Mouse (Mus musculus) MEL-GATA-1-ER (cell line): ENCODE results near the gene Cul7.

Experiments used
- DNase-seq: peaks from one replicate; pipeline ENCODE4 v3.0.0-alpha.2; 2012; ENCODE audit warnings: low read depth; ENCODE audit errors: extremely low read depth

Cul7 gene

DNA sequence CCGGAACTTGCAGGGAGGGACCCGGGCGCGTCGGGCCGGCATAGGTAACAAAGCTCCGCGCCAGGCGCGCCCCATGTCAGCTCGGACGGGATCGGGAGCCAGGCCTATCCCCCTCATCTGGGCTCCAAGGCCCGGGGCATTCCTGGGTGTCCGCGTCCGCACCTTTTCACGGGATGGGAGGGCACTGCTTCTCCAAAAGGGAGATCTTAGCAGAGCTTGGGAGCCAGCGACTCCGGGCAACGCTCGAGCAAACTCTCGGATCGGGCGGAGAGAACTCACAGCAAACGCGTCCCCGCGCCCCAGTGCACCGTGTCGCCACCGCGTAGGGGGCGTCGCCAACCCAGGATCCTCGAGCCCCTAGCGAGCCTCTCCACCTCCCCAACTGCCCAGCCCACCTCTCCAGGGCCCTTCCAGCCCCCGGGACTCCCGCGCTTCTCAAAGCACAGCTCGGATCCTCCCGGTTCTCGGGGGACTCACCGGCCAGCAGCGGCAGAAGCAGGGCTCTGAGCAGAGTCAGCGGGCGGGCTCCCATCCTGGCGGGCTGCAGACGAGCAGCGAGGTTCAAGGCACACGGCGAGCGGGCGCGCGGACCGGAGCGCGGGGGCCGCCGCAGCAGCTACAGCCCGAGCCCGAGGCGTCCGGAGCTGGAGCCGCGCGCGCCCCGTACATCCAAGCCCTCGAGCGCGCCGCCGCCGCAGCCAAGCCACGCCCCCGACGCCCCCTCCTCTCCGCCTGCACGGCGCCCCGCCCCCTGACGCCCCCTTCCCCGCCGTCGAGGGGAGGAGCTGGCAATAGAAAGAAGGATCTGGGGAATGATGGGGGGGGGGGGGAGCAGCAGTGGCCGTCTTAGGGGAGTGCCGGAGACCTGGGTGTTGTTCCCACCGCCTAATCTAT, 21.1 kb upstream of the Cul7 start, which contains the start of gene Ptk7:
Ptk7 (minus strand) TSS at position 714 of the 894 bp plus-strand sequence.
- DNase-seq, result no peak

DNA sequence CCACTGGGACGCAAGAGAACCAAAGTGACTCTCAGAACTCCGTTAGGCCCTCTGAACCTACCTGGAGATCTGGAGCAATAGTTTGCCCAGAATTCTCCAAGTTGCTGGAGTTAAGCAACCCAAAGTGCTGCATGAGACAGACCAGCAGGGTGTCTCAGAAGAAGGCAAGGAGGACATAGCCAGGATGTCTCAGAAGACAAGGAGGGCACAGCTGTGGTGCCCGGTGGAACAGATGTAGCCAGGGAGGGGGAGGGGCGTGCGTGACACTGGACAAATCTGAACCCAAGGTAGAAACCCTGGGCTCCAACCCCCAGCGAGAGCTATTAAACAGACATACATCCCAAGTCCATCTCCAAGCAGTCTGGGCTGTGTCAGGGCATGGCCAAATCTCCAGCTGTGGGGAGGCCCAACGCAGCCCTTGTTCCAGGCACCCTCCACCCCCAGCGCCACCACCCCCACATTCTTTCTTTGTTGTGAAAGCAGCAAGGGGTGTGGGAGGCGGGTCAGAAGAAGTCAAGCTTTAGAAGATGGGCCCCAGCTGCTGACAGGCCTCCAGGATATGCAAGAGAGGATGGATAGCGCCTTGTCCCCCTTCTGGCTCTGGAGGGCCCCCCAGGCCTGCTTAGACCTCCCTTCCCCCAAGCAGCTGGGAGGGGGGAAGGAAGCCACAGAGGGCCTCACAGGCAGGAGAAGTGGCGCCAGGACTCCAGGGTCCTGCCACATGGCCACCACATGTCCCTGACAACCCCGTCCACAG, 20.3 kb upstream of the Cul7 start:
- no peak for DNase-seq

DNA sequence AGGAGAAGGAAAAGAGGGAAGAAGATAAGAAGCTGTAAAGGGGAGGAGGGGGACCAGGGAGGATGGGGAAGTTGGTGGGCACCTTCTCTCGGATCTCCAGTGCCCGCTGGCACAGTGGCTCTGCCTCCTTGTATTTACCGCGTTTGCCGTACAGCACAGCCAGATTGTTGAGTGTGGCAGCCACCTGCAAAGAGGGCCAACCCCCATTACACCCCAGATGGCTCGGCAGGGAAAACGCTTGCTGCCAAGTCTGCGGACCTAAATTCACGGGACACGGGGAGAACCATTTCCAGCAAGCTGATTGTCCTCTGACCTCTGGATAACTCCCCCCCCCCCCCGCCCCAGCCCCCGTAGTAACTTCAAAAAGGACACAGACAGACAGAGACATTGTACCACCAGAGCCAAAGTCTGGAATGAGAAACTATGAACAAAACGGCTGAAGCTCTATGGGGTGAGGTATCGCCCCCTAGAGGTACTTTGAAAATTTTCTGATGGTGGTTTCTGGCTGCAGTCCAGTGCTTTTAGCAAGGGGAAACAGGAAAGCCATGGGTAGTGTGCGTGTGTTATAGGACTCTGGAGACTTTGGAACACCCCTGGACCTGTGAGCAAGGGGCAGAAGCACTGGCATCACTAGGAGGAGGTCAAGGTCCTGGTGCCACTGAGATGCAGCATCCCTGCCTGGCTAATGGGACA, 13.2 kb upstream of the Cul7 start:
- peak; percentile 62 for DNase-seq

DNA sequence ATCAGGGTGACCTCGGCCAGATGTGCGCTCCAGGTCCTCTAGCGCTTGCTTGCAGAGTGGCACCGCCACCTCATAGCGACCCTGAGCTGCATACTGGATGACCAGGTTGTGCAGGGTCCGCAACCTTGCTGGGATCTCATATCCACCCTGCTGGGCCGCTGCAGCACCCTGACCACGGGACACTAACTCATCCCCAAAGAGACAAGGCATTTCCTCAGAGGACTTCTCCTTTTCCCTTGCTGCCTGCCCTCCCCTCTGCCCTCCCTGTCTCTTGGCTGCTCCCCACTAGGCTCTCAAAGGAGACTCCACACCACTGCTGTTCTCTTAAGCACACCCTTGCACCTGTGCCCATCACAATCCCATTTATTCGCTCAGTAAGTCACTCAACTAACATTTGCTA, 10.2 kb upstream of the Cul7 start:
- no peak for DNase-seq

DNA sequence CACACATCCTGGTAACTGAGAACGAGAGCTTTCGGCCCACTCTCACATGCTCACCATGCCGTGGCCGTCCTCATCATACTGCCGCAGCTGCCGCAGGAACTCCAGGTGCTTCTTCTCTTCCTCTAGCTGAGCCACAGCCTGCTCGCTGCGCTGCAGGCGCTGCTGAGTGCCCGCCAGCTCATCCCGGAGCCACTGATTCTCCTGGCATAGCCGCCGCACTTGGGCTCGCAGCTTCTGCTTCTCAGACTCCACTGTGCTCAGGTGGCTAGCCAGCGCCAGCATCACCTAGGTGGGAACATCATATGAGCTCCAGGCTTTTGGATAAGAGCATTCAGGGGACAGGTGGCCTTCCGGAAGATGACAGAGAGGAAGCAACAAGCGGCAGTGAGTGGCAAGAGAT, 8.1 kb upstream of the Cul7 start:
- no peak for DNase-seq

DNA sequence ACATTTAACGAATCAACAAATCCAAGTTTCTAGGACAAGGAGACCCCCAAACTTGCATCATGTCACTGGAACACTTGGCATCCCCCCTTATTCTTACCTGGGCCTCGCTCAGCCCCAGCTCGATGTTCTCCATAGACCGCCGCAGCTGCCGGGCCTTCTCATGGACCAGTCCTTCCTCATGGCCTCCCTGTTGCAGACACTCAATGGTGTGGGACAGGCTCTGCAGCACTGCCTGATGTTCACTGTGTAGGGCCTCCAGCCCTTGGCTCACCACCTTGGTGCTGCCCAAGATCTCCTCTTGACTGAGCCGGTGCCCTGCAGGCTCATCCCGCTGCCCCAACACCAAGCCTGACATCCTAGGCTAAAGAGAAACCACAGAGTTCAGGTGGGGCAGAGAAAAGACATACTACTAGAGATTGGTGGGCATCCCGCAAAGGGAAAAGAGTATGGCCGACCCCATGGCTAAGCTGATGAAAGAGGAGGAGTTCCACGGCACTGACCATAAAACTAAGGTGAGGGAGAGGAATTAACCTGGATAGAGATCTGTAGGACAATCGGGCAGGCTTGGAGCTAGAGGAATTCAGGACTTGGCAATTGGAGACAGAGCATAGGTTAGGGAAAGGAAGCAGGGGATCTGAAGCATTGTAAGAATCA, 5.9 kb upstream of the Cul7 start:
- DNase-seq, result no peak

DNA sequence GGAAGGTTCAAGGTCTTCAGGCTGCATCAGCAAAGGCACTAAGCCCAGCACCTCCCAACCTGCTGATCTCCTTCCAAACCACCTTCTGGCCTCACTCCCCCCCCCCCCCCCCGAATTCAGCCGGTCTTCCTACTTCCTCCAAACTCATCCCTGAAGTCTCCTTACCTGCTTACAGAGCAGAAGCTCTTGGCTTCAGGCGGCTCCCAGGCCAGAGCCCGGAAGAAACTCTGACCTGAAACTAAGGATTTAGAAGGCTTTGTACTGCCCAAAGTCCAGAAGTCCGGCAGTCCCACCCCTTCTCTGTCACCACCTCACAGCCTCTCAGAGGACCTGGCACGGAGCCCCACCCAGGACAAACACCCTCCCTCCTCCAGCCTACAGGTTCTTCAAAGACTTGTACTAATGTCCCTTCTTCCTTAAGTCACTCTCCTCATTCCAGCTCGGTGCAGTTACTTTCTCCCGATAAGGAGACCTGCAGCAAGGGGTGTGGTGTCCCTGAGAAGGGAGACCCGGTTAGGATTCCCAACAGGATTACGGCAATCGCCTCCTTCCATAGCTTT, 5.1 kb upstream of the Cul7 start:
- DNase-seq, result peak; percentile 13

DNA sequence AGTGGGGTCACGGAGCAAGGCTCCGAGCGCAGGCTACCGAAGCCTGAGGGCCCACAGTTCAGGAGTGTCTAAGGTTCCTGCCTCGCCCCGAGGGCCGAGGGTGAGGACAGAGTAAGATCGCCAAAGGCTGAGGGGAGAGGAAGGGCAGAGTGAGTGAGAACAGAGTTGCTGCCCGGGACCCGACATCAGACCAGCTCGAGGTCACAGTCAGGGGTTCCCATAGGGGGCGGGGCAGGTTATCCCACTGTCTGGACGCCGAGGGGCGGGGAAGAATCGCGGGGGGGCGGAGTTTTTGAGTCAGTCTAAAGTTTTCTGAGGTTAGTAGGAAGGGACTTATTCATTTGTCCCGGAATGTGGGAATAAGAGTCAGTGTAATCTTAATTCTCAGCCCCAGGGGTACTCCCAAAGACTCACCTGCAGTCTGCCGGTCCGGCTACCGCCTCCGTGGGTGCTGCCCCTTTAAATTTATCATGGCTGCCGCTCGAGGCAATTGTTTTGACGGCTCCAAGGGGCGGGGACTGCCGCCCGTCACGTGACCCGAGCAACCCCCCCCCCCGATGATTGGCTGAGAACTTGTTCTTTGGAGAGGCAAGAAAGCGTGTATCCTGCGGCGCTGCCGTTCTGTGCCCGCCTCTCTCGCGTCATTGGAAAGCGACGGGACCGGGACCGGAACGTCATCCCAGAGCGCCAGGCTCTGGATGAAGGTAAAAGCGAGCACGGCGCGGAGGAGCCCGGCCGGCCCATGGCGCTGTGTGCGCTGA, 4.4 kb upstream of the Cul7 start, which contains the start of the genes Klc4 and Mrpl2:
Klc4 (minus strand) TSS at position 462 of the 761 bp plus-strand sequence.
Mrpl2 (plus strand) TSS at position 669 of the 761 bp plus-strand sequence.
- peak; percentile 95 for DNase-seq

DNA sequence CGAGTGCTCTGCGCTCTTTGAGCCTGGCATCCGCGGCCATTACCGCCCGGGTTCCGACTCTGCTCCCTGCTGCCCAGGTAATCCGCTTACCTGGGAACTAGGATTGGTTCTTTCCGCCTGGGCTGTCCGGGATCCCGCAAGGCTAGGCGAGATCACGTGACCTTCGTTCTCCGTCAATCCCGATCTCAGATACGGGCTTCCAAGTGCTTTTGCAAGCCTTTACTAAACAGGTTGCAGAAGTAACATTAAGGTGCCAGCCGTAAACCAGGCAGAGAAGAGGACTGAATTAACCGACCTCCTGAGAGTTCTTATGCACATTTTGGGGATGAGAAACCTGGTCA, 3.8 kb upstream of the Cul7 start:
- peak; percentile 75 for DNase-seq

DNA sequence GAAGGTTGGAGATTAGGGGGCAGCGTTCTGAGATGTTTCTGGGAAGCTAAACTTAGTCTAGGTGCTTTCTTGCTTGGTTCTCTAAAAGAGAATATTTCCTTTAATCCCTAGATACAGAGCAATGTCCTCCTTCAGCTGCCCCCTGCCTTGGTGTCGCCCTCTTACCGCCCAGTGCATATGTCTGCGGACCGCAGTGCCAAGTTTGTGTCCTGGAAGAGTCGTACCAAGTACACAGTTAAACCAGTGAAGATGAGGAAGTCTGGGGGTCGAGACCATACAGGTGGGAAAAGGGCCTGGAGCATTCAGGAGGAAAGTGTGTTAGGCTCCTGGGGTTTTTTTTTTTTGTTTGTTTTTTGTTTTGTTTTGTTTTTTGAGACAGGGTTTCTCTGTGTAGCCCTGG, 2.9 kb upstream of the Cul7 start:
- DNase-seq, result no peak

DNA sequence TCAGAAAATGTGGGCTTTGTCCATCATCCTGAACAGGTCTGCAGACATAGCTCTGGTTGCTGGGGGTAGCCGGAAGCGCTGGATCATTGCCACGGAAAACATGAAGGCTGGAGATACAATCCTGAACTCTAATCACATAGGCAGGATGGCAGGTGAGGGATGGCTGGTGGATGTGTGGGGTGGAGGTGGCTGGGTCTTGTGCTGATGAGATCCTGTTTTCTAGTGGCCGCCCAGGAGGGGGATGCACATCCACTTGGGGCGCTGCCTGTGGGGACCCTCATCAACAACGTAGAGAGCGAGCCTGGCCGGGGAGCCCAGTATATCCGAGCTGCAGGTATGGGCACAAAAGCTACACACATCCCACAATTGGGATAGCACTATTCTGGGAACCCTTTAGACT, 1.7 kb upstream of the Cul7 start:
- no peak for DNase-seq

DNA sequence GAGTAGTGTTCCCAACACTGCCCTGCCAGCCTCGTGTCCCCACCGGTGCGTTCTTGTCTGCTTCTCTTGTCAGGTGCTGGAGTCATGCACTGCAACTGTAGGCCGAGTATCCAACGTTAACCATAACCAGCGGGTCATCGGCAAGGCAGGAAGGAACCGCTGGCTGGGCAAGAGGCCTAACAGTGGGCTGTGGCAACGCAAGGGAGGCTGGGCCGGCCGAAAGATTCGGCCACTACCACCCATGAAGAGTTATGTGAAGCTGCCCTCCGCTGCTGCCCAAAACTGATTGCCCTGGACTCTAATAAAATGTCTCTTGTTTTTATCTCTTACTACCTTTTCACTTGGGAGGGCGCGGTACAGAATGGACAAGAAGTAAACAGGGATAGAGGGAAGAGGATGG, 326 bp upstream of the Cul7 start:
- DNase-seq, result no peak

DNA sequence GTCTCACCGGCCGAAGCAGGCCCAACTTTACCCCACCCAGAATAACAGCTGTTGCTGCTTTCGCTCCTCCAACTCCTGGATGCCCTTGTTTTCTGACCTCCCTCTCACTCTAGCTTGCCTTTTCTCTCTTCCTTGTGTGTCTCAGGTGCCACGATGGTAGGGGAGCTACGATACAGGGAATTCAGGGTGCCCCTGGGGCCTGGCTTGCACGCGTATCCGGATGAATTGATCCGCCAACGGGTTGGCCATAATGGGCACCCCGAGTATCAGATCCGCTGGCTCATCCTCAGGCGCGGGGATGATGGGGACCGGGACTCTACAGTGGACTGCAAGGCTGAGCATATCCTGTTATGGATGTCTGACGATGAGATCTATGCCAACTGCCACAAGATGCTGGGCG, 1.2 kb downstream of the Cul7 start:
- DNase-seq, result no peak

DNA sequence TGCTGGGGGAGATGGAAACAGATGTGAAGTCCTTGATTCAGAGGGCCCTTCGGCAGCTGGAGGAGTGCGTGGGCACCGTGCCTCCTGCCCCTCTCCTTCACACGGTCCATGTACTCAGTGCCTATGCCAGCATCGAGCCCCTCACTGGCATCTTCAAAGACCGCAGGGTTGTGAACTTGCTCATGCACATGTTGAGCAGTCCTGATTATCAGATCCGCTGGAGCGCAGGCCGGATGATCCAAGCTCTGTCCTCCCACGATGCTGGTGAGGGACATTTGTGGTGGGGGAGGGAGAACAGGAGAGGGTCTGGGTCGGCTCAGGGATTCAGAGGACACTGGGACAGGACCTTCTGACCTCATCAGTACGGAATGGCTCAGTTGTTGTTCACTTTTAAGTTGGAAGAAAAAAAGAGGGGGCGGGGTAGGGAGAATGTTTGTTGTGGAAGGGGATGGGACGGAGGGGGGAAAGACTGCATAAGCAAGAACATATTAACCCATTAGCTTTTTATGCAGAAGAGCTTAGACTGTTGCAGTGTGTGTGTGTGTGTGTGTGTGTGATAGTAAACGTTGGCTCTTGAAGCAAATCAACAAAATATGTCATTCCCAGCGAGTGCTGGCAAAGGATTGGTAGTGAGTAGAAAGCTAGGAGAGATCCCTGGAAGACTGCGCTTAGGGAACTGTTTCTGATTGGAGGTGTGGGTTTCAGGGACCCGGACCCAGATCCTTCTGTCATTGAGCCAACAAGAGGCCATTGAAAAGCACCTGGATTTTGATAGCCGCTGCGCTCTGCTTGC, 1.8 kb downstream of the Cul7 start:
- DNase-seq, result no peak

DNA sequence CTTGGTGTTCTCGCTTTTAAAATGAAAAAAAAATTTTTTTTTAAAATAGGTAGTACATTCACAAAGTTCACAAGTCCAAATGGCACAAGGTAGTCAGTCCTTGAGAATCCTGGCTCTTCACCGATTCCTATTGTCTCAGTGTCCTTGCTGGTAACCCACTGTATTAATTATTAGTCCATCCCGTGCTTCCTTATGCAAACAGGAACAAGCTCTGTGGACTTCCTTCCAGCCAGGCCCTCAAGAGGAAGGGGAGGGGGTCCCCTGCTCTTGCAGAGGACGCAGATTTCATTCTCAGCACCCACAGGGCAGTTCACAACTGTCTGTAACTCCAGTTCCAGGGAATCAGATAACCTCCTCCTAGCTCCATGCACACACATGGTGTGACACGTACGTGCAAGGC, 5.9 kb downstream of the Cul7 start:
- no peak for DNase-seq

DNA sequence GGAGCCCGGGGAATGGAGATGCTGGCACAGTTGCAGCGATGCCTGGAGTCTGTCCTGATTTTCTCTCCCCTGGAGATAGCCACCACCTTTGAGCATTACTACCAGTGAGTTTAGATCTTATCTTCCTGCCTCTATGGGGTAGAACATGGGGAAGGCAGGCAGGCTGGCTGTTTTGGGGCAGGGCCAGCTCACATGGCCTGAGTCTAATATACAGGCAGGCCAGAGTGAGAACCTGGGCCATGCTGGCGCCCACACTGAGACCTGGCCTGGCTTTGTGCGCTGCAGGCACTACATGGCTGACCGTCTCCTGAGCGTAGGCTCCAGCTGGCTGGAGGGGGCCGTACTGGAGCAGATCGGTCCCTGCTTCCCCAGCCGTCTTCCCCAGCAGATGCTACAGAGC, 11.2 kb downstream of the Cul7 start:
- DNase-seq, result no peak

DNA sequence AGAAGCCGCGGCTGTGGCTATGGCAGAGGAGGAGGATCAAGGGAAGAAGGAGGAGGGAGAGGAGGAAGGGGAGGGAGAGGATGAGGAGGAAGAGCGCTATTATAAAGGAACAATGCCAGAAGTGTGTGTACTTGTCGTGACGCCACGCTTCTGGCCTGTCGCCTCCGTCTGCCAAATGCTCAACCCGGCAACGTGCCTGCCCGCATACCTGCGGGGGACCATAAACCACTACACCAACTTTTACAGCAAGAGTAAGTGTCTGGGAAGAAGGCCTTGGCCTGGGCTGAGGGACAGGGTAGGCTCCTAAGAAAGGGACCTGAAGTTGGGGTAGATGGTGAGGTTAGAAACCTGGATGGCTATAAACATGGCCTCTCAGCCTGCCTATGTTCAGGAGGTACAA, 11.8 kb downstream of the Cul7 start:
- no peak for DNase-seq

DNA sequence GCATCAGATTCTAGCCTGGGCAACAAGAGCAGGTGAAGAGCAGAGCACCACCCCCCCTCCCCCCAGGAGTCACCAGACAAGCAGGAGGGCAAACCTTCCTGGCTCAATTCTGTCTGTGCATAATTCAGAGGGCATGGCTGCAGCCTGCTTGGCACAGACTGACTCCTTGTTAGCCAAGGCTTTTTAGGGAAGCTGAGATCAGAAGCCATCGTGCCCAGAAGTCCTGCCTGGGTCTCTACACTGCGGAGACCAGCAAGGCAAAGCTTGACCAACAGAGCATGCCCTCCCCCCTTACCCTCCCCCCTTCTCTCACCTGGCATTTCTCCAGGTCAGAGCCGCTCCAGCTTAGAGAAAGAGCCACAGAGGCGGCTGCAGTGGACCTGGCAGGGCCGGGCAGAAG, 12.6 kb downstream of the Cul7 start:
- no peak for DNase-seq

DNA sequence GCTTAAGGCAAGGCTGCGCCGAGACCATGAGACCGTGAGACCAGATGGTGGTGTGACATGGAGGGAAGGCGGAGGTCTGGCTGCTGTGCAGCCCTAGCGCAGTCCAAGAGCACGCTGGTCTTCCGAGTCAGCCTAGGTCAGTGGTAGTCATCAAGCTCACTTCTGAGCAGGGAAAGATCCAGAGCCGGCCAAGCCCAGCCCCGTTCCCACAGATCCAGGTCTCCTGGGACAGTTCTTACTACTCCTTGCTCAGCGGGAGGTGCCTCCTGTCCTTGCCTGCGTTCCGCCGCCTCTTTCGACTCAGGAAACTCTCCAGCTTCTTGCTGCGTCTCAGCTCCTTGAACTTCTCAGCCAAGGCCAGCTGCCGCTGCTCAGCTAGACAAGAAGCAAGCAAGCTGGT, 17.6 kb downstream of the Cul7 start:
- DNase-seq, result no peak

DNA sequence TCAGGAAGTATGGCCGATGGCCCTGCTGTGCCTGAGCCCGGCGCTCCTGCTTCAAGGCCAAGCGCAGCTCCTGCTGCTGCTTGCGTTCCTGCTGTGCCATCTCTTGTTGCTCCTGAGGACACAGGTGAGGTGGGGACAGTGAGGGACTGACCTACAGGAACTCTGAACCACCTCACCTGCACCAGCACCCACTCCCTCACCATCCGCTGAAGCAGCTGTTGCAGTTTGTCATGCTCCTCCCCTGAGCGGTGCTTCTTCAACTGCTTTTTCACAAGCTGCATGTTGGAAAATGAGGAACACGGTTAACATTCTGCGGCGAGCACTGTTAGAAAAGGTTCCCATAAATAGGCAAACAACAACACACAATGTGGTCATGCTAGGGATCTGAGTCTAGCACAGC, 19.8 kb downstream of the Cul7 start:
- DNase-seq, result no peak
